Mouse (Mus musculus): ENCODE data around the gene Cep170b. TPM values are rescaled to one million over a fixed set of nuclear protein-coding genes. Genes with fewer than 3 reads are reported as not detected.

The Cep170b gene
- total and polyA plus RNA-seq, 2 experiments from 2014 or later = 2.4 to 17.6 TPM

DNA sequence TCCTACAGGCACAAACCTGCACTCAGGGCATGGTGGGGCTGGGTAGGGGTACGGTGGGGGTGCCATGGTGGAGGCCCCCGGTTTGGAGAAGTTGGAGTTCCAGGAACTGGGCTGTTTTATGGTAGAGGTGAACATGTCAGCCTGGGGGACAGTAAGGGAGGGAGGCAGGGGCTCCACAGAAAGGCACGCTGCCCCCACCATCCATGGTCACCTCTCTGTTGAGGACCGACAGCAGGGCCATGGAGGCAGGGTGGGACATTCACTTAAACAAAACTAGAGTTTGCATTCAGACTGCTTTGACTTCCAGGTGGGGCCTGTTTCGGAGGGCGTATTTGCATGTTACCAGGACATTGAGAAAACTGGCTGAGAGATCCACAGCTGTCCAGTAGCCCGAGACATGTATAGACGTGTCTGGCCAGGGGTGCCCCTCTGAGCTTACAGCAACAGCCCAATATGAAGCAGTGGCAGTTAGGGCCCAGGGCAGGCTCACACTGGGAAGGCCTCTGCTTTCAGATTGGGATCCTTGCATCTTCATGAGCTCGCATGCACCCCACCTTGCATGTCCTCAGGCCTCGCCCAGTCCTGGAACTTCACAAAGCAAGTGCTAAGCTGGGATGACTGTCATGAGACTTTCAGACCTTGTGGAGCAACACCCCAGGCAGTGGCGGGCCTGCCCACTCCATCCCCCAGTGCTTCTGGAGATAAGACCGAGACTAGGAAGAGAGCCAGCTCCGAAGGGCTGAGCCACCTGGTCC is 73.5 kb downstream of the Cep170b start:
- H3K36me3 ChIP-seq (replicated peaks; ENCODE audit: control insufficient read depth, insufficient read depth, low read length) = no peaks in the 10 kb centered on the region
- ATAC-seq (ENCODE audit: insufficient read depth, low read depth) (peak; percentile 84), DNase-seq (ENCODE audit: low spot score) (peak; percentile 90)
- H3K27ac ChIP-seq (ENCODE audit: low read depth) = peak overlapping the region; percentile 68
- WGBS = 53% methylated on average over 13 of the region's 13 CpGs
- H3K9ac ChIP-seq (replicated peaks; ENCODE audit: low read depth, low read length) = no peak overlapping the region
- peaks cover 34% of the 10 kb centered on the region for H3K4me1 ChIP-seq (ENCODE audit: control insufficient read depth, insufficient read depth)
- no peaks in the 10 kb centered on the region for H3K9me3 ChIP-seq (replicated peaks; ENCODE audit: control insufficient read depth, low read length)
- no peaks in the 10 kb centered on the region for H3K27me3 ChIP-seq (ENCODE audit: control insufficient read depth, insufficient read depth, low read length)
- TF ChIP-seq EP300 (IDR thresholded peaks at IDR 0.05; ENCODE audit: low read depth) (peak; percentile 66; the same call in 1 of the 2 replicates), CTCF (IDR thresholded peaks at IDR 0.05; ENCODE audit: low read depth) (no peak)
- H3K4me3 ChIP-seq (ENCODE audit: low read depth, low read length) = peak overlapping the region; percentile 18; the same call in 1 of the 2 replicates
- H3K4me2 ChIP-seq (ENCODE audit: low read depth, low read length) = peak overlapping the region; percentile 49

DNA sequence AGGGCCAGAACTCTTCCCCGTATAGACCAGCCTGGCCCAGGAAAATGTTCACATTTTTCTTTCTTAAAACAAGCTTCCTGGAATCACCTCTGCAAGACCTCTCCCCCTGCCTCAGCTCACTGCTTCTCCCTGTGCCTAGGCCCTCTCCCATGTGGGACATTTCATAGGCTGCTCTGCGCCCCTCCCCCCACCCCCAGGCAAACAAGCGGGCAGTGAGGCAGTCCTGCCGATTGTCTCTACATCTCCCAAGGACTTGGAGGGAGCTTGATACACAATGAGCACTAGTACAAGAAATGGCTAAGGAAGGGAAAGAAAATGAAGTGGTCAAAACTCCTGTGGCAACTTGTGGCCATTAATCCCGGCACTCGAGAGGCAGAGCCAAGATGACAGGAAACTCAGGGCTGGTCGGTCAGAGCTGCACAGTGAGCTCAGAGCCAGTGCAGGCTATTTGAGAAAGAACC is 74.1 kb downstream of the Cep170b start:
- Histone ChIP-seq H3K9ac (replicated peaks; ENCODE audit: low read depth, low read length) (no peak overlapping the region), H3K36me3 (replicated peaks; ENCODE audit: control insufficient read depth, insufficient read depth, low read length) (no peaks in the 10 kb centered on the region), H3K4me3 (ENCODE audit: low read depth, low read length) (peak overlapping the region; percentile 18; the same call in 1 of the 2 replicates), H3K27ac (ENCODE audit: low read depth) (peak overlapping the region; percentile 68), H3K9me3 (replicated peaks; ENCODE audit: control insufficient read depth, low read length) (no peaks in the 10 kb centered on the region), H3K27me3 (ENCODE audit: control insufficient read depth, insufficient read depth, low read length) (no peaks in the 10 kb centered on the region), H3K4me2 (ENCODE audit: low read depth, low read length) (peak overlapping the region; percentile 49), H3K4me1 (ENCODE audit: control insufficient read depth, insufficient read depth) (peaks cover 34% of the 10 kb centered on the region)
- ATAC-seq (ENCODE audit: insufficient read depth, low read depth) (peak; percentile 6; the same call in 1 of the 2 replicates), DNase-seq (ENCODE audit: low spot score) (no peak)
- TF ChIP-seq EP300 (IDR thresholded peaks at IDR 0.05; ENCODE audit: low read depth) (peak; percentile 7; the same call in 1 of the 2 replicates), CTCF (IDR thresholded peaks at IDR 0.05; ENCODE audit: low read depth) (no peak)
- WGBS = 19% methylated on average over 7 of the region's 7 CpGs

DNA sequence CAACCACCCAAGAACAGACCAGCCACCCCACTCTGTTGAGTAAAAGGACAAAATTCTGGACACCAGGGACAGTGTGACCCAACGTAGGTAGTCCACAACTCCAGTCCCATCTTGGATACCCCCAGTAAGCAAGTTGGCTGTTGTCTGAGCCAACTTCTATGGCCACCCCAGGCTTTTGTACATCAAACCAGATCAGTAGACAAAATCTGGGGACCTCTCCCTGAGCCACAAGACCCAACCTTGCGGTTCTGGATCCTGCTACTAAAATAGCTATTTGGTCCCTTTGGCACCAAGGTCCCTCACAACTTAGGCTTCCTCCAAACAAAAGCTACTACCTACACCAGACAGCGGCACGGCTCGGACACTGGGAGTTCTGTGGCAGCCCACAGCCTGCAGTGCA is 74.7 kb downstream of the Cep170b start:
- peaks cover 34% of the 10 kb centered on the region for H3K4me1 ChIP-seq (ENCODE audit: control insufficient read depth, insufficient read depth)
- no peaks in the 10 kb centered on the region for H3K9me3 ChIP-seq (replicated peaks; ENCODE audit: control insufficient read depth, low read length)
- peak overlapping the region; percentile 7; the same call in 1 of the 2 replicates for H3K4me3 ChIP-seq (ENCODE audit: low read depth, low read length)
- no peak for DNase-seq (ENCODE audit: low spot score)
- 93% methylated on average over 5 of the region's 5 CpGs for WGBS
- no peak for TF ChIP-seq EP300 (IDR thresholded peaks at IDR 0.05; ENCODE audit: low read depth)
- TF ChIP-seq CTCF (IDR thresholded peaks at IDR 0.05; ENCODE audit: low read depth) = no peak
- no peaks in the 10 kb centered on the region for H3K36me3 ChIP-seq (replicated peaks; ENCODE audit: control insufficient read depth, insufficient read depth, low read length)
- no peak for ATAC-seq (ENCODE audit: insufficient read depth, low read depth)
- no peak overlapping the region; the same call in 1 of the 2 replicates for H3K9ac ChIP-seq (replicated peaks; ENCODE audit: low read depth, low read length)
- H3K27ac ChIP-seq (ENCODE audit: low read depth) = peak overlapping the region; percentile 68; the same call in 1 of the 2 replicates
- H3K4me2 ChIP-seq (ENCODE audit: low read depth, low read length) = peak overlapping the region; percentile 49
- no peaks in the 10 kb centered on the region for H3K27me3 ChIP-seq (ENCODE audit: control insufficient read depth, insufficient read depth, low read length)

DNA sequence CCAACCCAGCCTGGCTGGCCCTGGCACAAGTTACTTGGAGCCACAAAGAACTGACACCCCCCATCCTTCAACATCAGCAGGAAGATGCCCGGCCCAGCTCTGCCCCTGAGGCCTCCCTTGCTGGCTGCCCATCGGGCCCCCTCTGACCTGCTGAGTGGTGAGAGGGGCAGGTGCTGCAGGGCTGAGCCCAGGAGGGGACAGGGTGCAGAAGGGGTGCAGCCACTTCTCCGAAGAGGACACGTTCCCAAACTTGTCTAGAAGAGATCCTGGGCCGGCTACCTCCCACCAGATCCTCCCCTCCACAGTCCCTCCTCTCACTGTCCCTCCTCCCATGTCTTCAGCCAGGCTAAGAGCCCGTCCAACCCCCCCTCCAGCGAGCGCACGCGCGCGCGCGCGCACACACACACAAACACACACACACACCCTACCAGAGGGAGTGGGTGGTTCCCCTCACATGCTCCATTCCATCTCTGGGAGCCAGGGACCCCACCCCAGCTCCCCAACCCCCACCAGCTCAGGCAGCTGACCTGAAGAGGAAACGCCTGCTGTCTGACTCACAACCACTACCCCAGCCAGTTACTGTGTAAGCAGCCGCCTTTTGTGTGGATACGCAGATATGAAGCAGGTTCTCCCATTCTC is 75.3 kb downstream of the Cep170b start:
- Histone ChIP-seq H3K4me3 (ENCODE audit: low read depth, low read length) (peak overlapping the region; percentile 7; the same call in 1 of the 2 replicates), H3K4me1 (ENCODE audit: control insufficient read depth, insufficient read depth) (peaks cover 34% of the 10 kb centered on the region), H3K27ac (ENCODE audit: low read depth) (peak overlapping the region; percentile 68; the same call in 1 of the 2 replicates), H3K4me2 (ENCODE audit: low read depth, low read length) (peak overlapping the region; percentile 49), H3K27me3 (ENCODE audit: control insufficient read depth, insufficient read depth, low read length) (peaks cover under 1% of the 10 kb centered on the region; the same call in 1 of the 2 replicates), H3K9ac (replicated peaks; ENCODE audit: low read depth, low read length) (no peak overlapping the region; the same call in 1 of the 2 replicates), H3K9me3 (replicated peaks; ENCODE audit: control insufficient read depth, low read length) (no peaks in the 10 kb centered on the region), H3K36me3 (replicated peaks; ENCODE audit: control insufficient read depth, insufficient read depth, low read length) (no peaks in the 10 kb centered on the region)
- DNase-seq (ENCODE audit: low spot score) (peak; percentile 67), ATAC-seq (ENCODE audit: insufficient read depth, low read depth) (peak; percentile 37)
- TF ChIP-seq CTCF (IDR thresholded peaks at IDR 0.05; ENCODE audit: low read depth) (no peak), EP300 (IDR thresholded peaks at IDR 0.05; ENCODE audit: low read depth) (no peak)
- WGBS = 45% methylated on average over 18 of the region's 18 CpGs

Small RNA genes within 50 kb of the gene (microRNA-seq; reads per million reads assigned to microRNA genes)
- gene Mir6940 = not detected

Other genes starting within 250 kb of the Cep170b start
- gene A530016L24Rik, start 231.0 kb upstream of the Cep170b start, total RNA-seq (2014; rRNA removed; ENCODE audit: low replicate concordance) = 9.9 and 14.1 TPM in 2 replicates
- 6.0 and 6.9 TPM in 2 replicates for gene A530016L24Rik, start 231.0 kb upstream of the Cep170b start, polyA plus RNA-seq (2015; fragmentation: Nextera tagmentation; extraction: Ambion mirVana)
- gene Tmem179, start 203.7 kb upstream of the Cep170b start, total RNA-seq (2014; rRNA removed; ENCODE audit: low replicate concordance) = 0.85 TPM in 1 of 2 replicates, not detected in the other
- 0.14 and 0.27 TPM in 2 replicates for gene Tmem179, start 203.7 kb upstream of the Cep170b start, polyA plus RNA-seq (2015; fragmentation: Nextera tagmentation; extraction: Ambion mirVana)
- 15.1 and 17.1 TPM in 2 replicates for gene Inf2, start 131.7 kb upstream of the Cep170b start, total RNA-seq (2014; rRNA removed; ENCODE audit: low replicate concordance)
- 1.8 and 2.7 TPM in 2 replicates for gene Inf2, start 131.7 kb upstream of the Cep170b start, polyA plus RNA-seq (2015; fragmentation: Nextera tagmentation; extraction: Ambion mirVana)
- gene Adssl1, start 100.4 kb upstream of the Cep170b start, total RNA-seq (2014; rRNA removed; ENCODE audit: low replicate concordance) = 86.8 and 106 TPM in 2 replicates
- gene Adssl1, start 100.4 kb upstream of the Cep170b start, polyA plus RNA-seq (2015; fragmentation: Nextera tagmentation; extraction: Ambion mirVana) = 159 and 176 TPM in 2 replicates
- 92.0 and 107 TPM in 2 replicates for gene Siva1, start 75.8 kb upstream of the Cep170b start, total RNA-seq (2014; rRNA removed; ENCODE audit: low replicate concordance)
- 62.2 and 71.1 TPM in 2 replicates for gene Siva1, start 75.8 kb upstream of the Cep170b start, polyA plus RNA-seq (2015; fragmentation: Nextera tagmentation; extraction: Ambion mirVana)
- gene Akt1, start 45.6 kb upstream of the Cep170b start, total RNA-seq (2014; rRNA removed; ENCODE audit: low replicate concordance) = 206 and 234 TPM in 2 replicates
- gene Akt1, start 45.6 kb upstream of the Cep170b start, polyA plus RNA-seq (2015; fragmentation: Nextera tagmentation; extraction: Ambion mirVana) = 60.6 and 70.9 TPM in 2 replicates
- gene Zbtb42, start 41.6 kb upstream of the Cep170b start, total RNA-seq (2014; rRNA removed; ENCODE audit: low replicate concordance) = 3.2 and 18.3 TPM in 2 replicates
- gene Zbtb42, start 41.6 kb upstream of the Cep170b start, polyA plus RNA-seq (2015; fragmentation: Nextera tagmentation; extraction: Ambion mirVana) = 4.6 TPM in 2 replicates
- 6.8 and 7.2 TPM in 2 replicates for gene Pld4, start 40.2 kb downstream of the Cep170b start, total RNA-seq (2014; rRNA removed; ENCODE audit: low replicate concordance)
- gene Pld4, start 40.2 kb downstream of the Cep170b start, polyA plus RNA-seq (2015; fragmentation: Nextera tagmentation; extraction: Ambion mirVana) = 3.4 and 4.7 TPM in 2 replicates
- 6.8 and 10.5 TPM in 2 replicates for gene Ahnak2, start 82.2 kb downstream of the Cep170b start, total RNA-seq (2014; rRNA removed; ENCODE audit: low replicate concordance)
- 2.3 and 2.4 TPM in 2 replicates for gene Ahnak2, start 82.2 kb downstream of the Cep170b start, polyA plus RNA-seq (2015; fragmentation: Nextera tagmentation; extraction: Ambion mirVana)
- 7.1 and 9.4 TPM in 2 replicates for gene Clba1, start 88.5 kb downstream of the Cep170b start, total RNA-seq (2014; rRNA removed; ENCODE audit: low replicate concordance)
- 6.7 and 8.2 TPM in 2 replicates for gene Clba1, start 88.5 kb downstream of the Cep170b start, polyA plus RNA-seq (2015; fragmentation: Nextera tagmentation; extraction: Ambion mirVana)
- gene Cdca4, start 109.0 kb downstream of the Cep170b start, total RNA-seq (2014; rRNA removed; ENCODE audit: low replicate concordance) = 27.7 and 32.2 TPM in 2 replicates
- gene Cdca4, start 109.0 kb downstream of the Cep170b start, polyA plus RNA-seq (2015; fragmentation: Nextera tagmentation; extraction: Ambion mirVana) = 18.6 and 19.1 TPM in 2 replicates
- gene Gpr132, start 147.8 kb downstream of the Cep170b start, total RNA-seq (2014; rRNA removed; ENCODE audit: low replicate concordance) = 0.38 TPM in 1 of 2 replicates, not detected in the other
- gene Gpr132, start 147.8 kb downstream of the Cep170b start, polyA plus RNA-seq (2015; fragmentation: Nextera tagmentation; extraction: Ambion mirVana) = 0.04 TPM in 1 of 2 replicates, not detected in the other
- gene Jag2, start 209.3 kb downstream of the Cep170b start, total RNA-seq (2014; rRNA removed; ENCODE audit: low replicate concordance) = 22.7 and 58.5 TPM in 2 replicates
- gene Jag2, start 209.3 kb downstream of the Cep170b start, polyA plus RNA-seq (2015; fragmentation: Nextera tagmentation; extraction: Ambion mirVana) = 1.8 and 3.3 TPM in 2 replicates
- gene Nudt14, start 221.7 kb downstream of the Cep170b start, total RNA-seq (2014; rRNA removed; ENCODE audit: low replicate concordance) = 13.5 and 33.9 TPM in 2 replicates
- gene Nudt14, start 221.7 kb downstream of the Cep170b start, polyA plus RNA-seq (2015; fragmentation: Nextera tagmentation; extraction: Ambion mirVana) = 28.2 and 33.2 TPM in 2 replicates

All from heart, postnatal 0 days (tissue).